Mouse (Mus musculus) fat pad, adult 2 months (tissue): Measurements from ENCODE around the gene Chchd6.

Experiments used
- DNase-seq: peaks from one replicate; pipeline ENCODE4 v3.0.0-alpha.2; 2011; ENCODE audit warnings: low read depth, low spot score; ENCODE audit errors: extremely low read depth

Gene Chchd6

GRCm38 (mm10) chr6:89361418-89362280, 233.8 kb downstream of the Chchd6 start:
- no peak for DNase-seq

DNA sequence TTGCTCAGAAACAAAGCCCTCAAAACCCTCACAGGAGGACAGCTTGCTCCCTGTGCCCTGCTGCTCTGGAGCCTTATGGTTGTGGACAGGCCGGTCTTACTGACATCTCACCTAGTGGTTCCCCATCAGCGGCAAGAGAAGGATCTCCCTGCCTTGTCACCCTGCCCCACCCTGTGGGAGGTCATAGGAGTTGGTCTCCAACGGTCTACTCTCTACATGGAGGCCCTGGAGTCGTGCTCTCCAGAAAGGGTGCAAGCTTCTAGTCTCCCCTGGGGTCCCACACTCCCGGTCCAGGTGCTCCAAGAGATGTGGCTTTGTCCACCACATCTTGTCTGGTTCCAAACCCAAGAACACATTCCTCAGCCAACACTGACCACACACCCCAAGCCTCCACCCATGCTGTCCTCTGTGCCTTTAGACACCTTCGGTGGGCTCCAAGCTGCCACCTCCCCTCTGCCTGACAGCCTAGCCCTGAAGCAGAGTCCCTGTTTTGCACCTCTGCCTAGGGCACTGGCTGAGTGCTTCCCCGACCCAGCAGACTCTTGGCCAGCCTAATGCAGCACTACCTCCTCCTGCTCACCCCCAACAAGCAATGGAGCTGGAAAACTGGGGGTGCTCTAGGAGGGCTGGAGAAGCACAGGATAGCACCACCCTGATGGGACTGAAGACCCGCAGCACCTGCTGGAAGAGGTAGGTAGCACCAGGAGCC, 234.6 kb downstream of the Chchd6 start:
- DNase-seq, result no peak

DNA sequence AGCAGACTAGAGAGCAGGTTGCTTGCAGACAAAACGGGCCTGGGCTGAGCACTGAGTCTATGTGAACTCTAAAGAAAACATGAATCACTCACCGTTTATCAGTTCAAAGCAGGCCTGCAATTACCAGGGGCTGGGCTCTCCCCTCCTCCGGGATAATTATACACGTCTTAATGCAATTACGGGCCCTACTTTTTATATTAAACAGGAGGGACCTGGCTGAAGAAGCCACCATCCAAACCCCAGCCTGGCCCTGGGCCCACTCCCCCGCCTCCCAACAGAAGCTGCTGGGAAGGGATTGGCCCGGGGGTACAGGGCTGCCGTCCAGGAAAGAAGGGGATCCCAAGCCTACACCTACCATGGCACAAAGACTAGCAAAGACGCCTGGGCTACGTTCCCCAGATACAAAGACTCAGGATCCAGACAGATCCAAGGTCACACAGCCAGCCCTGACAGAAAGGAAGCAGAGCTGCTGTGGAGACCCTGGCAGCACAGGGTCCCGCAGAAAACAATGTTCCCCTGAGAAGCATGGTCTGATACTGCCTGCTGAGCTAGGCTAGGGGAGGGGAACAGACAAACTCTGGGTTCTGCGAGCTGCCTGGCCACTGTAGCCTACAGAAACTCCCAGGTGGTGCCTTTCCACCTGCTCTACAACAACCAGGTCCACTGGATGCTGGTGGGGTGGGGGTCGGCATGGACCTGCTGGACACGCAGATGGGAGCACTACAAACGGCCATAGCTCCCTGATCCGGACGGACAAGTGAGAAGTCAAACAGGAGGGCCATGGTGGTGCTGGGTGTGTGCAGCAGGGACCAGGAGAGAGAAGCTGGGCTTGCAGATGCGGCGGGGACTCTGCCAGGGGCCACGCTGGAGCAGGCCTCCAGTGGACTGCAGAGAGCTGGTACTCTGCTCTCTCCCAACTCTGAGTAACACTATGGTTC, 235.4 kb downstream of the Chchd6 start:
- no peak for DNase-seq

GRCm38 (mm10) chr6:89359192-89359591, 236.3 kb downstream of the Chchd6 start:
- DNase-seq, result peak; percentile 74

DNA sequence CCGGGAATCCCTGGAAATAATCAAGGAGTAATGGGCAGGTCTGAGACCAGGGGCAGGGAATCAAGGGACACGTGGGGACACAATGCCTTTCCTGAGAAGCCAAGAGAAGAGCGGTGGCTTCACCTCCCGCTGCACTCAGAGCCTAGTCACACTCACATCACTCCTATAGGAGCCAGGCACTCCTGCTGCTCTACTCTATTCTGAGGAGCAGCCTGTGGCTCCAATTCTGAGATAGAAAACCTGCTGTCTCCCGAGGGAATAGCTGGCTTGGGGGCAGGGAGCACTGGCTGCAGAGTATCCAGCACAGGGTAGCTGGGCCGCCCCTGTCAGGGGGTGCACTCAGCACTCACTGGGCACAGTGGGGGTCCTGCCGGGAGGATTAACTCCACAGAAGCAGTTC, 239.8 kb downstream of the Chchd6 start:
- no peak for DNase-seq

GRCm38 (mm10) chr6:89354726-89355125, 240.7 kb downstream of the Chchd6 start:
- no peak for DNase-seq

GRCm38 (mm10) chr6:89354076-89354475, 241.4 kb downstream of the Chchd6 start:
- no peak for DNase-seq

- no peak for DNase-seq
These were observed 242.4 kb downstream of the Chchd6 start for GRCm38 (mm10) chr6:89353101-89353500.

- no peak for DNase-seq
These were observed 243.9 kb downstream of the Chchd6 start for GRCm38 (mm10) chr6:89351441-89352137.

GRCm38 (mm10) chr6:89350520-89350919, 244.9 kb downstream of the Chchd6 start:
- DNase-seq, result no peak

DNA sequence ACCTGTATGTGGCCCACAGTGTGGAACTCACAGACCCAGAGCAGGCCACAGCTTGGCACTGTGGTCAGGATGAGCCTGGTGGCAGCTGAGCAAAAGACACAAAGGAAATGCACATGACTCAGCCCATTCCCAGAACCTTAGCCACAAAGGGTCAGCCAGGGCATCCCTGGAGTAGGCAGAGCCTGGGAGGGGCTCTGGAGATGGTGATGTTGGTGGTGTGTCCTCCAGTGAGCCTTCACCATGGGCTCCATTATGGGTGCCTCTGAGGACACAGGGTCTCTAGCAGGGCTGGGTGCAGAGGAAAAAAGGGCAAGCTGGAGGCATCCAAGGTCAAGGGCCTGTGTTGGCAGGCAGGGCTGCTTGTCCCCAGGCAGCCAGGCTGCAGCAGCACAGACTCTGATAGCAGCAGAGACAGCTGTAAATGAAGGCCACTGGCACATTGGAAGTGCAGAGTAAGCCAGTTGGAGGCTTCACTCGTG, 245.4 kb downstream of the Chchd6 start:
- no peak for DNase-seq

GRCm38 (mm10) chr6:89348363-89348762, 247.1 kb downstream of the Chchd6 start:
- no peak for DNase-seq

- no peak for DNase-seq
These were observed 247.7 kb downstream of the Chchd6 start for GRCm38 (mm10) chr6:89347792-89348191.

GRCm38 (mm10) chr6:89345855-89346254, 249.6 kb downstream of the Chchd6 start:
- no peak for DNase-seq

DNA sequence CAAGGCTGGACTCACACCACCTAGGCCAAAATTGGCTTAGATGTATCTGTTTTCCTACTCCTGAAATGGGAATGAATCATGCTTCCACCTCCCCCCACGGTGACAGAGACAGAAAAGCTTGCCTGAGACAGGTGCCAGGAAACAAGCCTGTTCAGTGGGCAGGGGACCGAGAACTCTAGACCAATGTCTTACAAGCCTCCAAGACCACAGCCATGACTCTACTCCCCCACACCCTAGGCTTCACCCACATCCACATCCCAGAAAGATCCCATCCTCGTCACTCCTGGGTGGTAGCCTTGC, 250.0 kb downstream of the Chchd6 start:
- no peak for DNase-seq

DNA sequence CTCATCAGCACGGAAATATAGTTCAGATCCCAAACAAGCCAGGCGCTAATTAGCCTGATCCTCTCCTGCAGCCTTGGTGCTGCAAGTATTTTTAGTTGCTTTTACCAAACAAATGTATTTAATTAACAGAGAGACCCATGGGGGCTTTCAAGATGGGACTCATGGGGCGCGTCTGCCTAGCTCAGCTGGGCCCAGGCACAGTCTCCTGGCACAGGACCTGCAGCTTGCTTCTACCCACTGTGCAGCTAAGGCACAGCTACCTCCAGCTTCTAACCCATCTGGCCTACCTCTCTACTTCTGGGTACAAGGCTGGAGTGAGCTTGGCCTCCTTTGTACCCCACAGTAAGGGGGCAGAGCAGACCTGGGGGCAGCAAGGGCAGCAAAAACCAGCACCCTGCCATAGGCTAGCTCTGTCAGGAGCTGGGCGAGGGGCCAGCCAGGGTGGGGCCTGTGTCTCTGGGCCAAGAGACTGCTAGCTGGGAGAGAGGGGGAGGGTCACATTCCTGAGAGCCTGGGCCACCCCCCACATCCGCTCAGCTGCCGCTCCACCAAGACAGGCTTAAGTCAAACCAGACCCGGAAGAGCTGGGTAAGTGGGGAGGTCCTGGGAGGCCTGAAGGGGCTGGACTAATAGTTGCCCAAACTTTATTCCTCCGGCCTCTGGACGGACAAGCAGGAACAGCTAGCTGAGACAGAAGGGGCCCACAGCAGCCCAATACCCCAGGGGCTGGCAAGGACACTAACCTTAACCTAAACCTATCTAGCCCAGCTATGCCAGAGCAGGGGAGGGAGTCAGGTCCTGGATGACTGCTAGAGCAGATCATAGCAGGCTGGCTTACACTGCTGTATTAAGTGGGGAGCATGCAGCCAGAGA, 250.6 kb downstream of the Chchd6 start:
- no peak for DNase-seq

DNA sequence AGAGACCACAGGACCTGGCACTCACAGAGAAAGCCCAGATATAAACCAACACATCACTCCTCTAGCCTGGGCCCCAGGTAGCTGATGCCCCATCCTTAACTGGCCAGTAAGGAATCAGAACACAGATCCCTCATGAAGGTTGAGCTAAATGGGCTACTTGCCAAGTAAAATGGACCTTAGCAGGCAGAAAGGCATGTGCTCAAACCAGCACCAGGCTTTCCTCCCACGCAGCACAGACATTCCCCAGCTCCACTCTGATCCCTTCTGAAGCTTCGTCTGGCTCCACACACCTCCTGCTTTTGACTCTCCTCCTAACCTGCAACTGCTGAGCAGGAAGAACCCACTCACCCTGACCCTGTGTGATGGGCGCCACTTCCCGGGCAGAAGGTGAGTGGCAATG, 253.5 kb downstream of the Chchd6 start:
- DNase-seq, result no peak

GRCm38 (mm10) chr6:89339447-89339846, 256.0 kb downstream of the Chchd6 start:
- DNase-seq, result no peak

DNA sequence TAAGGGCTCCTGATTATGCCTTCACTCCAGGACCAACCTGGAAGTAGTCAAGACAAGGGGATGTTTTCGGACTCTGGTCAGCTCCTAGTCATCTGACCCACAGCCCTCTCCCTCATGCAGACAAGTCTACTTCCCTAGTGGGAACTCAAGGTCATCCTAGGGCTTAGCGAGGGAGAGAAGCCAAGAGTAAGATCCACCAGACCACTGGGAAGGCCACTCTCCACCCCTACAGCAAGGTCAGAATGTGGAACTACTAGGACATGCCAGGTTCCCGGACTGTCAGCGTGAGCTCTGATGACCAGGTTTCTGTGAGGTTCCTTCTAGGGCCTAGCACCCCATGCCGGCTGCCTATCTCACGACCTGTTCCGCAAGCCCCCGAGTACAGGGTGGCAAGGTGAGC, 256.7 kb downstream of the Chchd6 start:
- no peak for DNase-seq

DNA sequence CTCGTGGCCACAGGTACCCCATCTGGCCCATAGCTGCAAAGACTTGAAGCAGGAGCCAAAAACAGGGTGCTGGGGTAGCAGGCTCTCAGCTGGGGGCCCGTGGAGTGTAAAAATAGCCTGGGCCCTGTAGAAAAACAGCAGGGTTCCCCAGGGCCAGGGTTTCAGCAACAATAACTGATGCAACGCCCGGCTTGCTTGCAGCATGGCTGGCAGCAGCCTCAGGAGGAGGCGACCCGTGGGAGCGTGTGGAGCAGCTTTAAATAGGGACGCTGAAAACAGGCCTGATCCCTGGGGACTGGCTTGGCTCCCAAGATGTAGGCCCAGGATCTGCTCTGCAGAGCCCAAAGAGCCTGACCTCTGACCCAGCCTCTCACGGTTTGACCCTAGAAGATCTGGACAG, 257.9 kb downstream of the Chchd6 start:
- DNase-seq, result no peak
